Mouse (Mus musculus) urinary bladder, postnatal 36 days (tissue): ENCODE measurements at regions not wholly inside any gene's neighbourhood (a gene's known extent, or its start where the extent isn't known, plus 50 kb on each side); places are given as distances from the start of the nearest gene placed in this dataset.

ENCODE experiments used
- DNase-seq, 2 experiments: peaks; one replicate each; pipeline ENCODE4 v3.0.0; 2022; ENCODE audit warnings: low spot score in 2 of 2, mixed read lengths in 1 of 2

- peak in 1 of 2 experiments; percentile 1 for DNase-seq
Observed at GRCm38 (mm10) chrX:72330323-72330722, 55.7 kb upstream of the Gabre start.

- DNase-seq = no peak
Observed at GRCm38 (mm10) chrX:72328822-72329221, 54.2 kb upstream of the Gabre start.
